Mouse (Mus musculus): ENCODE data around the gene Wnt7a.

DNA sequence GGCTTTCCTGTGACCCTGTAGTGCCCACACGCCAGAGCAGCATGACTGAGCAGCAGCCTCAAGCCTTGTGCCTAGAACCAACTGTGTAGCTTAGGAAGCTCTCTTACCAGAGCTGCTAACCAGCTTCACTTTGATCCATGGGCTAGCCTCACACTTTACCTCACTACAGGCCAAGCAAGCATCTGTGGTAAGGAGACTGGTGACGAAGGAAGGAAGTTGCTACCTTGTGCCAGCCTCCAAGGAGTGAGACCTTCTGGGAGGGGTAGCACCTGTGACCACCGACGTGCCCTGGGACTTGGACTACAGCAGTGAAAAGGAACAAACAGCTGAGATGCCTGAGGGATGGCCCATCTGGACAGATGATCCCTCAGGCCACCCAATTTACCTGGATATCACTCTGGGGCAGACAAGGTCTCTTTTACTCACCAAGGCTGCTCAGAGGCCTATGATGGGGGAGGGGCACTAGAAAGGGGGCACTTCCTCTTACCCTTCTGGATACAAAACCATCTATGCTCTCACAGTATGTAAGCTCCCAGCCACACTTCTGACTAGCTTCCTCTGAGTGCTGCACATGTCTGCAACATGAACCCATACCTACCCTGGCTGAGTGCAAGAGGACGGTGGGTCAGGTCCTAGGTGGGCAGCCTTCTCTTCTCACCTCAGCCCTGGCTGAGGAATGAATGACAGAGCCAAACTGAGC is 18.5 kb downstream of the Wnt7a start:
- no peak for TF ChIP-seq CTCF (conservative IDR thresholded peaks at IDR 0.05; ENCODE audit: low read length)
- TF ChIP-seq POU5F1 (IDR thresholded peaks at IDR 0.05; ENCODE audit: borderline replicate concordance, low read length), result no peak
